ENCODE assay signal across 8 mouse cellular contexts in genomic region chr10:87493576-87493975, GRCm38 (mm10). TPM values are rescaled to one million over a fixed set of nuclear protein-coding genes. Genes with fewer than 3 reads are reported as not detected.
DNase-seq lines count a peak whose midpoint lies in the region; ATAC-seq and TF ChIP-seq lines count a peak whose summit lies in the region.

Gene Ascl1 (minus strand): TSS chr10:87493660.

- H3K4me1 ChIP-seq in heart, embryonic 15.5 days (replicated peaks) = peaks cover 26% of the 10 kb centered on the region
- H3K4me1 ChIP-seq in forebrain, embryonic 13.5 days = peaks cover 52% of the 10 kb centered on the region
- no peaks in the 10 kb centered on the region for H3K4me1 ChIP-seq in liver, embryonic 14.5 days (replicated peaks; ENCODE audit: control insufficient read depth in 2 of 2, insufficient read depth in 2 of 2, low read length in 1 of 2)

- H3K27me3 ChIP-seq in heart, embryonic 15.5 days = peaks cover 93% of the 10 kb centered on the region
- H3K27me3 ChIP-seq in forebrain, embryonic 13.5 days = peaks cover 22% of the 10 kb centered on the region
- peaks cover 56% of the 10 kb centered on the region for H3K27me3 ChIP-seq in liver, embryonic 14.5 days (ENCODE audit: control insufficient read depth, insufficient read depth, low read length)

- peak within 1 kb of the TSS; percentile 93 for H3K4me2 ChIP-seq in heart, embryonic 15.5 days
- H3K4me2 ChIP-seq in forebrain, embryonic 13.5 days = peak within 1 kb of the TSS; percentile 80
- H3K4me2 ChIP-seq in liver, embryonic 14.5 days (ENCODE audit: low read depth) = peak within 1 kb of the TSS; percentile 59

- no peak within 1 kb of the TSS for H3K27ac ChIP-seq in heart, embryonic 15.5 days
- H3K27ac ChIP-seq in forebrain, embryonic 13.5 days = peak within 1 kb of the TSS; percentile 96
- H3K27ac ChIP-seq in liver, embryonic 14.5 days = no peak within 1 kb of the TSS

- no peaks in the 10 kb centered on the region for H3K9me3 ChIP-seq in heart, embryonic 15.5 days (replicated peaks)
- peaks cover 3% of the 10 kb centered on the region for H3K9me3 ChIP-seq in forebrain, embryonic 13.5 days (replicated peaks)
- H3K9me3 ChIP-seq in liver, embryonic 14.5 days (ENCODE audit: control insufficient read depth, low read length) = no peaks in the 10 kb centered on the region

- no peak for DNase-seq in heart, adult 9 months (ENCODE audit: low spot score in 2 of 2)
- peak; percentile 34 for DNase-seq in R1 (ENCODE audit: low read depth, low spot score)
- no peak for DNase-seq in liver, embryonic 14.5 days (ENCODE audit: low read depth in 3 of 3, low spot score in 3 of 3)
- DNase-seq in layer of hippocampus, adult 9-11 months = no peak
- DNase-seq in spleen, postnatal 10 days (ENCODE audit: low spot score in 2 of 2) = no peak
- no peak for DNase-seq in lung, postnatal 10 days

- peak within 1 kb of the TSS; percentile 56 for H3K4me3 ChIP-seq in heart, embryonic 15.5 days
- H3K4me3 ChIP-seq in forebrain, embryonic 13.5 days = peak within 1 kb of the TSS; percentile 94
- H3K4me3 ChIP-seq in liver, embryonic 14.5 days (ENCODE audit: insufficient read depth in 1 of 2, low read depth in 2 of 2, low read length in 2 of 2) = peak within 1 kb of the TSS; percentile 25 to 39

- TF ChIP-seq CTCF in liver, embryonic 14.5 days (IDR thresholded peaks at IDR 0.05; ENCODE audit: low read depth) = no peak

- H3K9ac ChIP-seq in heart, embryonic 15.5 days = peak within 1 kb of the TSS; percentile 14
- peak within 1 kb of the TSS; percentile 98 for H3K9ac ChIP-seq in forebrain, embryonic 13.5 days
- no peak within 1 kb of the TSS for H3K9ac ChIP-seq in liver, embryonic 14.5 days (replicated peaks)

- no peak for ATAC-seq in heart, embryonic 15.5 days (replicated peaks; ENCODE audit: insufficient number of reproducible peaks, insufficient read depth, low FRiP score, low read depth)
- peak; percentile 54 for ATAC-seq in forebrain, embryonic 13.5 days
- ATAC-seq in liver, embryonic 14.5 days (ENCODE audit: insufficient read depth) = no peak

- no peak for TF ChIP-seq EP300 in liver, embryonic 14.5 days (IDR thresholded peaks at IDR 0.05; ENCODE audit: low read depth)

- no peaks in the 10 kb centered on the region for H3K36me3 ChIP-seq in heart, embryonic 15.5 days
- no peaks in the 10 kb centered on the region for H3K36me3 ChIP-seq in forebrain, embryonic 13.5 days (ENCODE audit: poor library complexity, severe bottlenecking)
- no peaks in the 10 kb centered on the region for H3K36me3 ChIP-seq in liver, embryonic 14.5 days (replicated peaks; ENCODE audit: control insufficient read depth, insufficient read depth, low read depth)

- WGBS in heart, embryonic 15.5 days = under 1% methylated on average over 33 of the region's 34 CpGs
- WGBS in forebrain, embryonic 13.5 days = 1% methylated on average over 30 of the region's 34 CpGs
- WGBS in liver, embryonic 14.5 days (ENCODE audit: insufficient replicate concordance) = under 1% methylated on average over 31 of the region's 34 CpGs

RNA-seq across cellular contexts. Expression of gene Ascl1, which starts in this region (rescaled TPM):
- polyA plus RNA-seq in heart, embryonic 15.5 days (2015; fragmentation: Nextera tagmentation; extraction: Ambion mirVana) = 0.15 and 0.95 TPM in 2 replicates
- polyA plus RNA-seq in forebrain, embryonic 13.5 days (2015; fragmentation: Nextera tagmentation; extraction: Ambion mirVana) = 32.1 and 33.9 TPM in 2 replicates
- 0.03 and 0.09 TPM in 2 replicates for polyA plus RNA-seq in liver, embryonic 14.5 days (2012; rRNA removed)
- not detected in 2 replicates for polyA plus RNA-seq in liver, embryonic 14.5 days (2014; fragmentation: Nextera tagmentation; extraction: Ambion mirVana)

Comparison
In these comparisons a context has a peak if more than half of its experiments do, and no peak if none do; other contexts are left out.
1. RNA of gene Ascl1 (polyA plus RNA-seq): 32.1 to 33.9 TPM in forebrain, embryonic 13.5 days; 0.15 to 0.95 TPM in heart, embryonic 15.5 days and 0.03 to 0.09 TPM in liver, embryonic 14.5 days; every median in the first group is over 10 times any median in the second.
2. H3K4me3 ChIP-seq: peak in every context shown above with its lines; median percentile 94 in forebrain, embryonic 13.5 days; 56 in heart, embryonic 15.5 days; 32 in liver, embryonic 14.5 days.
3. Peak in every context shown above with its lines, with median percentiles within 50 percentile points of each other: H3K4me2 ChIP-seq.